Mouse (Mus musculus) stomach, embryonic 14.5 days (tissue): ENCODE measurements around the gene Stat5b. TPM values are rescaled to one million over a fixed set of nuclear protein-coding genes. Genes with fewer than 3 reads are reported as not detected.
A peak's percentile ranks its signal among the peaks of the same experiment; 100 is the strongest.

Source experiments
- ATAC-seq: fragments of 200-750 bp; cut with Nextera tagmentation; 2 replicates; pipeline ENCODE4 v1.8.0; 2017; ENCODE audit warnings: low read depth, moderate TSS enrichment; ENCODE audit not compliant: insufficient number of reproducible peaks, insufficient read depth, low FRiP score
- H3K27ac ChIP-seq: fragments of 300-500 bp; sonication (generic); 2 replicates; pipeline ENCODE4 v1.5.1; 2014; ENCODE audit warnings: mild to moderate bottlenecking, low read length, moderate library complexity, mixed read lengths
- H3K27me3 ChIP-seq: fragments of 300-500 bp; sonication (generic); 2 replicates; pipeline ENCODE4 v1.6.1; 2014; ENCODE audit warnings: low read length, control low read depth, mixed read lengths; ENCODE audit not compliant: control insufficient read depth, insufficient read depth
- H3K36me3 ChIP-seq: fragments of 300-500 bp; sonication (generic); 2 replicates; pipeline ENCODE4 v1.6.1; 2014; ENCODE audit warnings: mild to moderate bottlenecking, control low read depth, low read length, moderate library complexity, mixed read lengths; ENCODE audit not compliant: control insufficient read depth, insufficient read depth
- H3K4me1 ChIP-seq: fragments of 300-500 bp; sonication (generic); 2 replicates; pipeline ENCODE4 v1.6.1; 2014; ENCODE audit warnings: low read length, control low read depth, mixed read lengths; ENCODE audit not compliant: control insufficient read depth, insufficient read depth
- H3K4me2 ChIP-seq: fragments of 300-500 bp; sonication (generic); replicated peaks from 2 replicates; pipeline ENCODE4 v1.6.1; 2014; ENCODE audit warnings: low read depth, low read length, control low read depth
- H3K4me3 ChIP-seq: fragments of 300-500 bp; sonication (generic); 2 replicates; pipeline ENCODE4 v1.5.1; 2014; ENCODE audit warnings: low read depth, low read length, control low read depth
- H3K9ac ChIP-seq: fragments of 300-500 bp; sonication (generic); replicated peaks from 2 replicates; pipeline ENCODE4 v1.6.1; 2014; ENCODE audit warnings: low read depth, mild to moderate bottlenecking, control low read depth, low read length, moderate library complexity, mixed read lengths
- H3K9me3 ChIP-seq: fragments of 300-500 bp; sonication (generic); 2 replicates; pipeline ENCODE4 v1.6.1; 2016; ENCODE audit warnings: low read depth, low read length, control low read depth; ENCODE audit not compliant: control insufficient read depth
- WGBS: fragments of 180-500 bp; shearing (Covaris S2); extraction: QIAGEN DNeasy Blood & Tissue Kit; methylation state at CpG from one replicate; pipeline ENCODE4 v1.1.7; 2014; 5-methylcytosine and 5-hydroxymethylcytosine counted together
- polyA plus RNA-seq: library from polyadenylated mRNA; unstranded; fragments of >200 nt; fragmentation: Nextera tagmentation; extraction: Ambion mirVana; gene quantifications from 2 replicates; pipeline ENCODE4 v1.2.1, GENCODE M21; 2014

Gene Stat5b
- polyA plus RNA-seq, 1 experiment from 2014 or later, result 26.8 TPM

- Histone ChIP-seq H3K36me3 (no peaks in the 10 kb centered on the region), H3K27ac (no peak overlapping the region), H3K4me3 (peak overlapping the region; percentile 15), H3K9me3 (no peaks in the 10 kb centered on the region), H3K4me2 (peak overlapping the region; percentile 36; the same call in 1 of the 2 replicates), H3K9ac (no peak overlapping the region), H3K27me3 (peaks cover 21% of the 10 kb centered on the region), H3K4me1 (peaks cover 10% of the 10 kb centered on the region; the same call in 1 of the 2 replicates)
- WGBS, result 2% methylated on average over 35 of the region's 35 CpGs
- 0 out of 2 replicates have a peak, but pooled peaks have one; percentile 48 for ATAC-seq
These were observed 91.6 kb downstream of the Stat5b start for GRCm38 (mm10) chr11:100758707-100759610.

- Histone ChIP-seq H3K27me3 (peaks cover 20% of the 10 kb centered on the region), H3K4me2 (no peak overlapping the region), H3K4me1 (peaks cover 10% of the 10 kb centered on the region; the same call in 1 of the 2 replicates), H3K4me3 (no peak overlapping the region), H3K9me3 (no peaks in the 10 kb centered on the region), H3K27ac (no peak overlapping the region), H3K9ac (no peak overlapping the region), H3K36me3 (no peaks in the 10 kb centered on the region)
- ATAC-seq, result no peak
- WGBS, result 81% methylated on average over 12 of the region's 12 CpGs
These were observed 93.0 kb downstream of the Stat5b start for GRCm38 (mm10) chr11:100757566-100757965.

- no peak overlapping the region for H3K4me3 ChIP-seq
- peaks cover 6% of the 10 kb centered on the region; the same call in 1 of the 2 replicates for H3K4me1 ChIP-seq
- peaks cover 19% of the 10 kb centered on the region for H3K27me3 ChIP-seq
- H3K4me2 ChIP-seq, result no peak overlapping the region
- H3K36me3 ChIP-seq, result no peaks in the 10 kb centered on the region
- WGBS, result 61% methylated on average over 6 of the region's 6 CpGs
- no peak for ATAC-seq
- no peak overlapping the region for H3K27ac ChIP-seq
- no peak overlapping the region for H3K9ac ChIP-seq
- H3K9me3 ChIP-seq, result no peaks in the 10 kb centered on the region
These were observed 94.0 kb downstream of the Stat5b start for GRCm38 (mm10) chr11:100756476-100756875.

- H3K4me3 ChIP-seq, result no peak overlapping the region
- no peak overlapping the region for H3K9ac ChIP-seq
- no peak for ATAC-seq
- no peaks in the 10 kb centered on the region for H3K9me3 ChIP-seq
- WGBS, result 92% methylated on average over 3 of the region's 3 CpGs
- no peaks in the 10 kb centered on the region for H3K36me3 ChIP-seq
- H3K4me2 ChIP-seq, result no peak overlapping the region
- H3K27ac ChIP-seq, result no peak overlapping the region
- peaks cover 8% of the 10 kb centered on the region for H3K27me3 ChIP-seq
- peaks cover 3% of the 10 kb centered on the region; the same call in 1 of the 2 replicates for H3K4me1 ChIP-seq
These were observed 95.8 kb downstream of the Stat5b start for GRCm38 (mm10) chr11:100754693-100755057.

- 85% methylated on average over 9 of the region's 12 CpGs for WGBS
- Histone ChIP-seq H3K27me3 (peaks cover 3% of the 10 kb centered on the region), H3K4me2 (no peak overlapping the region), H3K27ac (no peak overlapping the region), H3K4me3 (no peak overlapping the region), H3K36me3 (no peaks in the 10 kb centered on the region), H3K9me3 (no peaks in the 10 kb centered on the region), H3K9ac (no peak overlapping the region), H3K4me1 (no peaks in the 10 kb centered on the region)
- ATAC-seq, result no peak
These were observed 96.4 kb downstream of the Stat5b start for GRCm38 (mm10) chr11:100754021-100754692.

GRCm38 (mm10) chr11:100752294-100752693 lies 98.2 kb downstream of the Stat5b start:
- Histone ChIP-seq H3K9ac (no peak overlapping the region), H3K4me1 (no peaks in the 10 kb centered on the region), H3K4me3 (no peak overlapping the region), H3K27ac (no peak overlapping the region), H3K9me3 (no peaks in the 10 kb centered on the region), H3K4me2 (no peak overlapping the region), H3K36me3 (no peaks in the 10 kb centered on the region), H3K27me3 (no peaks in the 10 kb centered on the region)
- ATAC-seq, result no peak
- WGBS, result 33% methylated on average over 10 of the region's 10 CpGs

GRCm38 (mm10) chr11:100750127-100750526 lies 100.4 kb downstream of the Stat5b start:
- Histone ChIP-seq H3K9ac (no peak overlapping the region), H3K4me3 (no peak overlapping the region), H3K9me3 (no peaks in the 10 kb centered on the region), H3K36me3 (no peaks in the 10 kb centered on the region), H3K4me2 (no peak overlapping the region), H3K27ac (no peak overlapping the region), H3K27me3 (no peaks in the 10 kb centered on the region), H3K4me1 (no peaks in the 10 kb centered on the region)
- 86% methylated on average over 16 of the region's 16 CpGs for WGBS
- no peak for ATAC-seq

- WGBS, result 37% methylated on average over 25 of the region's 25 CpGs
These were observed 101.1 kb downstream of the Stat5b start for GRCm38 (mm10) chr11:100749469-100749868.

More at GRCm38 (mm10) chr11:100749469-100749868, 101.1 kb downstream of the Stat5b start:
- Histone ChIP-seq H3K4me2 (no peak overlapping the region), H3K9ac (no peak overlapping the region), H3K36me3 (no peaks in the 10 kb centered on the region), H3K9me3 (no peaks in the 10 kb centered on the region), H3K27ac (no peak overlapping the region), H3K4me3 (no peak overlapping the region), H3K27me3 (no peaks in the 10 kb centered on the region), H3K4me1 (no peaks in the 10 kb centered on the region)
- no peak for ATAC-seq
